Mouse (Mus musculus): Measurements from ENCODE around the gene Rora.

GRCm38 (mm10) chr9:69010886-69011285 lies 357.3 kb downstream of the Rora start:
- TF ChIP-seq CTCF (IDR thresholded peaks at IDR 0.05; ENCODE audit: low read depth, low read length), result no peak
- no peak for TF ChIP-seq POLR2A (IDR thresholded peaks at IDR 0.05; ENCODE audit: borderline replicate concordance, low read depth, low read length)
